Mouse (Mus musculus): ENCODE results near the gene Sult2b1.

Sult2b1 gene

GRCm38 (mm10) chr7:45784524-45785372, at the start of gene Sult2b1:
Gene Sult2b1 (minus strand): TSS chr7:45784669.
- peak; percentile 99 for DNase-seq

- DNase-seq: no peak
Measured at GRCm38 (mm10) chr7:45833924-45834323, 49.5 kb upstream of the Sult2b1 start.

- DNase-seq: peak; percentile 38 to 45
Measured at GRCm38 (mm10) chr7:45833148-45833790, 48.8 kb upstream of the Sult2b1 start.

GRCm38 (mm10) chr7:45832428-45832827, 48.0 kb upstream of the Sult2b1 start:
- DNase-seq: no peak

- no peak for DNase-seq
Measured at GRCm38 (mm10) chr7:45831128-45831525, 46.7 kb upstream of the Sult2b1 start.

- peak; percentile 91 to 92 for DNase-seq
Measured at GRCm38 (mm10) chr7:45830427-45831127, 46.1 kb upstream of the Sult2b1 start, which contains the start of gene Grwd1. Gene Grwd1 (minus strand): TSS chr7:45830944.

GRCm38 (mm10) chr7:45826631-45827030, 42.2 kb upstream of the Sult2b1 start:
- DNase-seq: peak; percentile 43 to 47

GRCm38 (mm10) chr7:45824598-45824997, 40.1 kb upstream of the Sult2b1 start, which contains the start of gene Kcnj14:
Gene Kcnj14 (minus strand): TSS chr7:45824782.
- DNase-seq: no peak

- no peak for DNase-seq
Measured at GRCm38 (mm10) chr7:45820913-45821312, 36.4 kb upstream of the Sult2b1 start.

GRCm38 (mm10) chr7:45819843-45820242, 35.4 kb upstream of the Sult2b1 start:
- no peak for DNase-seq

GRCm38 (mm10) chr7:45815984-45816351, 31.5 kb upstream of the Sult2b1 start:
- DNase-seq: no peak

- DNase-seq: peak in 1 of 2 experiments; percentile 45
Measured at GRCm38 (mm10) chr7:45815323-45815983, 31.0 kb upstream of the Sult2b1 start.

GRCm38 (mm10) chr7:45814841-45815240, 30.4 kb upstream of the Sult2b1 start:
- DNase-seq: no peak

- peak; percentile 100 for DNase-seq
Measured at GRCm38 (mm10) chr7:45813787-45814779, 29.6 kb upstream of the Sult2b1 start, which contains the start of gene Cyth2. Gene Cyth2 (minus strand): TSS chr7:45814581.

GRCm38 (mm10) chr7:45812921-45813320, 28.5 kb upstream of the Sult2b1 start:
- no peak for DNase-seq

GRCm38 (mm10) chr7:45809276-45810075, 25.0 kb upstream of the Sult2b1 start:
- DNase-seq: peak; percentile 59 to 65

- DNase-seq: peak in 1 of 2 experiments; percentile 36
Measured at GRCm38 (mm10) chr7:45808471-45808870, 24.0 kb upstream of the Sult2b1 start.

GRCm38 (mm10) chr7:45805941-45806340, 21.5 kb upstream of the Sult2b1 start:
- DNase-seq: no peak

GRCm38 (mm10) chr7:45802551-45802950, 18.1 kb upstream of the Sult2b1 start:
- no peak for DNase-seq

- peak; percentile 97 to 99 for DNase-seq
Measured at GRCm38 (mm10) chr7:45801348-45801747, 16.9 kb upstream of the Sult2b1 start.

Data from cerebellum, postnatal 10 days (tissue).